Mouse (Mus musculus): ENCODE data around the gene Rbms3. TPM values are rescaled to one million over a fixed set of nuclear protein-coding genes. Genes with fewer than 3 reads are reported as not detected.

Gene Rbms3
- polyA plus RNA-seq, 1 experiment from 2014 or later = 8.1 TPM

- no peak overlapping the region for H3K4me3 ChIP-seq
- no peaks in the 10 kb centered on the region for H3K27me3 ChIP-seq (replicated peaks)
- WGBS (ENCODE audit: insufficient replicate concordance) = 50% methylated on average over 4 of the region's 4 CpGs
- H3K36me3 ChIP-seq = no peaks in the 10 kb centered on the region
- no peak overlapping the region for H3K4me2 ChIP-seq
- H3K9ac ChIP-seq = no peak overlapping the region
- no peak overlapping the region for H3K27ac ChIP-seq
- no peaks in the 10 kb centered on the region for H3K4me1 ChIP-seq
- H3K9me3 ChIP-seq (replicated peaks) = no peaks in the 10 kb centered on the region
- ATAC-seq = no peak
Measured at GRCm38 (mm10) chr9:116640302-116640679, 989.4 kb downstream of the Rbms3 start.

- no peak for ATAC-seq
- 56% methylated on average over 8 of the region's 8 CpGs for WGBS (ENCODE audit: insufficient replicate concordance)
- no peaks in the 10 kb centered on the region for H3K4me1 ChIP-seq
- no peak overlapping the region for H3K27ac ChIP-seq
- H3K4me3 ChIP-seq = no peak overlapping the region
- H3K27me3 ChIP-seq (replicated peaks) = no peaks in the 10 kb centered on the region
- H3K9me3 ChIP-seq (replicated peaks) = no peaks in the 10 kb centered on the region
- no peak overlapping the region for H3K9ac ChIP-seq
- H3K4me2 ChIP-seq = no peak overlapping the region
- H3K36me3 ChIP-seq = no peaks in the 10 kb centered on the region
Measured at GRCm38 (mm10) chr9:116639597-116640301, 990.0 kb downstream of the Rbms3 start.

- no peak for ATAC-seq
- 65% methylated on average over 5 of the region's 5 CpGs for WGBS (ENCODE audit: insufficient replicate concordance)
- no peaks in the 10 kb centered on the region for H3K4me1 ChIP-seq
Measured at GRCm38 (mm10) chr9:116633786-116634185, 995.9 kb downstream of the Rbms3 start.

GRCm38 (mm10) chr9:116633075-116633474 lies 996.6 kb downstream of the Rbms3 start:
- Histone ChIP-seq H3K9ac (no peak overlapping the region), H3K4me1 (no peaks in the 10 kb centered on the region), H3K27ac (no peak overlapping the region), H3K27me3 (replicated peaks) (no peaks in the 10 kb centered on the region), H3K4me2 (no peak overlapping the region), H3K36me3 (no peaks in the 10 kb centered on the region), H3K4me3 (no peak overlapping the region), H3K9me3 (replicated peaks) (peaks cover 5% of the 10 kb centered on the region)
- no peak for ATAC-seq
- 63% methylated on average over 1 of the region's 1 CpGs for WGBS (ENCODE audit: insufficient replicate concordance)

More at GRCm38 (mm10) chr9:116633786-116634185, 995.9 kb downstream of the Rbms3 start:
- Histone ChIP-seq H3K9ac (no peak overlapping the region), H3K27me3 (replicated peaks) (no peaks in the 10 kb centered on the region), H3K27ac (no peak overlapping the region), H3K4me2 (no peak overlapping the region), H3K9me3 (replicated peaks) (peaks cover 5% of the 10 kb centered on the region), H3K4me3 (no peak overlapping the region), H3K36me3 (no peaks in the 10 kb centered on the region)

- 81% methylated on average over 1 of the region's 1 CpGs for WGBS (ENCODE audit: insufficient replicate concordance)
Measured at GRCm38 (mm10) chr9:116631816-116632215, 997.9 kb downstream of the Rbms3 start.

GRCm38 (mm10) chr9:116630805-116631204 lies 998.9 kb downstream of the Rbms3 start:
- Histone ChIP-seq H3K4me2 (no peak overlapping the region), H3K4me3 (no peak overlapping the region), H3K9me3 (replicated peaks) (peaks cover 5% of the 10 kb centered on the region), H3K27me3 (replicated peaks) (no peaks in the 10 kb centered on the region), H3K36me3 (no peaks in the 10 kb centered on the region), H3K27ac (no peak overlapping the region), H3K4me1 (no peaks in the 10 kb centered on the region), H3K9ac (no peak overlapping the region)
- 52% methylated on average over 10 of the region's 10 CpGs for WGBS (ENCODE audit: insufficient replicate concordance)
- no peak for ATAC-seq

More at GRCm38 (mm10) chr9:116631816-116632215, 997.9 kb downstream of the Rbms3 start:
- no peaks in the 10 kb centered on the region for H3K36me3 ChIP-seq
- no peaks in the 10 kb centered on the region for H3K27me3 ChIP-seq (replicated peaks)
- H3K4me2 ChIP-seq = no peak overlapping the region
- peaks cover 5% of the 10 kb centered on the region for H3K9me3 ChIP-seq (replicated peaks)
- no peak overlapping the region for H3K4me3 ChIP-seq
- no peak overlapping the region for H3K9ac ChIP-seq
- no peak for ATAC-seq
- H3K27ac ChIP-seq = no peak overlapping the region
- H3K4me1 ChIP-seq = no peaks in the 10 kb centered on the region

GRCm38 (mm10) chr9:116620434-116620833 lies 1009.3 kb downstream of the Rbms3 start:
- Histone ChIP-seq H3K27ac (no peak overlapping the region), H3K4me3 (no peak overlapping the region), H3K4me2 (no peak overlapping the region), H3K9me3 (replicated peaks) (no peaks in the 10 kb centered on the region), H3K27me3 (replicated peaks) (no peaks in the 10 kb centered on the region), H3K4me1 (no peaks in the 10 kb centered on the region), H3K9ac (no peak overlapping the region), H3K36me3 (no peaks in the 10 kb centered on the region)
- 79% methylated on average over 5 of the region's 5 CpGs for WGBS (ENCODE audit: insufficient replicate concordance)
- ATAC-seq = no peak

- Histone ChIP-seq H3K9me3 (replicated peaks) (no peaks in the 10 kb centered on the region), H3K36me3 (no peaks in the 10 kb centered on the region), H3K27ac (no peak overlapping the region), H3K27me3 (replicated peaks) (no peaks in the 10 kb centered on the region), H3K4me1 (no peaks in the 10 kb centered on the region), H3K4me3 (no peak overlapping the region), H3K9ac (no peak overlapping the region), H3K4me2 (no peak overlapping the region)
- ATAC-seq = no peak
- WGBS (ENCODE audit: insufficient replicate concordance) = 82% methylated on average over 5 of the region's 5 CpGs
Measured at GRCm38 (mm10) chr9:116618886-116619285, 1010.8 kb downstream of the Rbms3 start.

GRCm38 (mm10) chr9:116613276-116613675 lies 1016.4 kb downstream of the Rbms3 start:
- WGBS (ENCODE audit: insufficient replicate concordance) = 65% methylated on average over 7 of the region's 7 CpGs
- Histone ChIP-seq H3K27ac (no peak overlapping the region), H3K36me3 (no peaks in the 10 kb centered on the region), H3K4me3 (no peak overlapping the region), H3K9ac (no peak overlapping the region), H3K4me2 (no peak overlapping the region), H3K9me3 (replicated peaks) (no peaks in the 10 kb centered on the region), H3K4me1 (no peaks in the 10 kb centered on the region), H3K27me3 (replicated peaks) (no peaks in the 10 kb centered on the region)
- no peak for ATAC-seq

GRCm38 (mm10) chr9:116596046-116596445 lies 1033.7 kb downstream of the Rbms3 start:
- Histone ChIP-seq H3K27me3 (replicated peaks) (no peaks in the 10 kb centered on the region), H3K9ac (no peak overlapping the region), H3K27ac (no peak overlapping the region), H3K36me3 (no peaks in the 10 kb centered on the region), H3K4me1 (no peaks in the 10 kb centered on the region), H3K4me2 (no peak overlapping the region), H3K9me3 (replicated peaks) (no peaks in the 10 kb centered on the region), H3K4me3 (no peak overlapping the region)
- WGBS (ENCODE audit: insufficient replicate concordance) = 88% methylated on average over 10 of the region's 10 CpGs
- no peak for ATAC-seq

GRCm38 (mm10) chr9:116592486-116592885 lies 1037.2 kb downstream of the Rbms3 start:
- H3K9ac ChIP-seq = no peak overlapping the region
- no peak for ATAC-seq
- H3K9me3 ChIP-seq (replicated peaks) = peaks cover 11% of the 10 kb centered on the region; the same call in 1 of the 2 replicates
- 61% methylated on average over 4 of the region's 4 CpGs for WGBS (ENCODE audit: insufficient replicate concordance)
- H3K27ac ChIP-seq = no peak overlapping the region
- H3K36me3 ChIP-seq = no peaks in the 10 kb centered on the region
- no peaks in the 10 kb centered on the region for H3K27me3 ChIP-seq (replicated peaks)
- H3K4me3 ChIP-seq = no peak overlapping the region
- no peak overlapping the region for H3K4me2 ChIP-seq
- H3K4me1 ChIP-seq = no peaks in the 10 kb centered on the region

- no peak overlapping the region for H3K4me3 ChIP-seq
- no peaks in the 10 kb centered on the region for H3K4me1 ChIP-seq
- H3K27me3 ChIP-seq (replicated peaks) = no peaks in the 10 kb centered on the region
- H3K27ac ChIP-seq = no peak overlapping the region
- H3K9ac ChIP-seq = no peak overlapping the region
- no peak for ATAC-seq
- no peaks in the 10 kb centered on the region for H3K36me3 ChIP-seq
- 82% methylated on average over 9 of the region's 9 CpGs for WGBS (ENCODE audit: insufficient replicate concordance)
- H3K9me3 ChIP-seq (replicated peaks) = peaks cover 11% of the 10 kb centered on the region; the same call in 1 of the 2 replicates
- no peak overlapping the region for H3K4me2 ChIP-seq
Measured at GRCm38 (mm10) chr9:116591071-116591470, 1038.6 kb downstream of the Rbms3 start.

GRCm38 (mm10) chr9:116569680-116570079 lies 1060.0 kb downstream of the Rbms3 start:
- H3K27me3 ChIP-seq (replicated peaks) = no peaks in the 10 kb centered on the region
- no peak overlapping the region for H3K9ac ChIP-seq
- no peaks in the 10 kb centered on the region for H3K9me3 ChIP-seq (replicated peaks)
- no peaks in the 10 kb centered on the region for H3K4me1 ChIP-seq
- H3K4me2 ChIP-seq = no peak overlapping the region
- H3K4me3 ChIP-seq = no peak overlapping the region
- H3K27ac ChIP-seq = no peak overlapping the region
- H3K36me3 ChIP-seq = no peaks in the 10 kb centered on the region
- no peak for ATAC-seq
- WGBS (ENCODE audit: insufficient replicate concordance) = 45% methylated on average over 2 of the region's 2 CpGs

Measured in liver, embryonic 12.5 days (tissue).